Comparison of ENCODE assay signal across 12 mouse cellular contexts in the genomic region with DNA sequence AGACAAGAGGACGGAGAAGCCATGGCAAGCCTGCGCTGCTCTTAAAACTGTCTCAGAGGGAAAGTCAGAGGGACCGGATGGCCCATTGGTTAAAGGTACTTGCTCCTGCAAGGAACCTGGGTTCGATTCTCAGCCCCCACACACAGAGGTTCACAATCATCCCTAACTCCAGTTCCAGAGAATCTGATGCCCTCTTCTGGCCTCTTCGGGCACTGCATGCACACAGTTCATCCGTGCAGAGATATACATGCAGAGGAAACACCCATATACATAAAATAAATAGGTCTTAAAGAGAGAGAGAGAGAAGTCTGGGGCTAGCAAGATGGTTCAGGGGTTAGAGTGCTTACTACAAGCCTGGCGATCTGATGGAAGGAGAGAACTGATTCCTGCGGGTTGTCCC. TPM values are rescaled to one million over a fixed set of nuclear protein-coding genes. Genes with fewer than 3 reads are reported as not detected.
A peak's percentile ranks its signal among the peaks of the same experiment; 100 is the strongest.
DNase-seq lines count a peak whose midpoint lies in the region; ATAC-seq and TF ChIP-seq lines count a peak whose summit lies in the region.
"Had no signal": no experiment of that assay in that cellular context is flagged by ENCODE, and none has a peak within 500 bp of the region (broad histone marks: within the 10 kb centered on the region; RNA-seq: fewer than 3 reads in every experiment).

No protein-coding gene starts in this region.

- H3K4me1 ChIP-seq in embryonic facial prominence, embryonic 13.5 days, result peaks cover 11% of the 10 kb centered on the region
- no peaks in the 10 kb centered on the region for H3K4me1 ChIP-seq in embryonic facial prominence, embryonic 10.5 days
- H3K4me1 ChIP-seq in limb, embryonic 14.5 days (ENCODE audit: control insufficient read depth, insufficient read depth, low read length), result peaks cover 4% of the 10 kb centered on the region; the same call in 1 of the 2 replicates
- H3K4me1 ChIP-seq: midbrain, embryonic 15.5 days had no signal

- H3K27ac ChIP-seq in embryonic facial prominence, embryonic 13.5 days, result peak overlapping the region; percentile 85
- no peak overlapping the region for H3K27ac ChIP-seq in embryonic facial prominence, embryonic 10.5 days (replicated peaks)
- no peak overlapping the region for H3K27ac ChIP-seq in left cerebral cortex, adult 2 months
- peak overlapping the region; percentile 70; the same call in 1 of the 2 replicates for H3K27ac ChIP-seq in limb, embryonic 14.5 days (replicated peaks; ENCODE audit: low read depth, low read length)
- H3K27ac ChIP-seq: midbrain, embryonic 15.5 days had no signal

- TF ChIP-seq POLR2A in limb, embryonic 14.5 days (IDR thresholded peaks at IDR 0.05; ENCODE audit: borderline replicate concordance, extremely low read depth, insufficient read depth, insufficient read length), result no peak

- H3K4me3 ChIP-seq in embryonic facial prominence, embryonic 13.5 days, result no peak overlapping the region
- no peak overlapping the region for H3K4me3 ChIP-seq in embryonic facial prominence, embryonic 10.5 days
- H3K4me3 ChIP-seq in left cerebral cortex, adult 2 months, result no peak overlapping the region
- H3K4me3 ChIP-seq in limb, embryonic 14.5 days (replicated peaks; ENCODE audit: low read length), result no peak overlapping the region
- H3K4me3 ChIP-seq: midbrain, embryonic 15.5 days had no signal

- H3K27me3 ChIP-seq in embryonic facial prominence, embryonic 13.5 days, result no peaks in the 10 kb centered on the region
- H3K27me3 ChIP-seq in embryonic facial prominence, embryonic 10.5 days (replicated peaks; ENCODE audit: low read depth, poor library complexity, severe bottlenecking), result no peaks in the 10 kb centered on the region
- no peaks in the 10 kb centered on the region for H3K27me3 ChIP-seq in limb, embryonic 14.5 days (ENCODE audit: control insufficient read depth, insufficient read depth, low read length)
- H3K27me3 ChIP-seq: midbrain, embryonic 15.5 days had no signal

- no peaks in the 10 kb centered on the region; the same call in 1 of the 2 replicates for H3K9me3 ChIP-seq in embryonic facial prominence, embryonic 13.5 days
- peaks cover 8% of the 10 kb centered on the region; the same call in 1 of the 2 replicates for H3K9me3 ChIP-seq in embryonic facial prominence, embryonic 10.5 days
- peaks cover 8% of the 10 kb centered on the region; the same call in 1 of the 2 replicates for H3K9me3 ChIP-seq in limb, embryonic 14.5 days (ENCODE audit: control insufficient read depth, low read length)
- H3K9me3 ChIP-seq: midbrain, embryonic 15.5 days had no signal

- no peak for DNase-seq in embryonic facial prominence, embryonic 10.5 days (ENCODE audit: low spot score)
- DNase-seq in left cerebral cortex, adult 2 months (ENCODE audit: extremely low spot score in 1 of 2, low spot score in 2 of 2), result no peak
- no peak for DNase-seq in left cerebral cortex, postnatal 36 days (ENCODE audit: low spot score in 2 of 2)
- DNase-seq in R1 (ENCODE audit: low read depth, low spot score), result peak; percentile 57
- no peak for DNase-seq in limb, embryonic 14.5 days (ENCODE audit: low spot score)
- DNase-seq in frontal cortex, postnatal 25 days (ENCODE audit: low spot score in 2 of 2), result no peak
- DNase-seq: gastrocnemius, postnatal 25 days had no signal

- ATAC-seq in embryonic facial prominence, embryonic 13.5 days (ENCODE audit: insufficient number of reproducible peaks, insufficient read depth, low FRiP score, low TSS enrichment, low read depth), result no peak
- ATAC-seq in limb, embryonic 14.5 days (ENCODE audit: low FRiP score, low read depth), result no peak
- no peak for ATAC-seq in CD4-positive, CD25-positive, alpha-beta regulatory T cell, adult 4 months
- ATAC-seq: activated CD4-positive, CD25-positive, alpha-beta regulatory T cell, adult 4 months; inflammation-experienced regulatory T-cells, adult 6 months; midbrain, embryonic 15.5 days had no signal

- no peak overlapping the region for H3K9ac ChIP-seq in embryonic facial prominence, embryonic 13.5 days
- H3K9ac ChIP-seq in limb, embryonic 14.5 days (ENCODE audit: low read depth, low read length, severe bottlenecking), result no peak overlapping the region
- H3K9ac ChIP-seq: midbrain, embryonic 15.5 days had no signal

- WGBS in embryonic facial prominence, embryonic 13.5 days, result 91% methylated on average over 8 of the region's 8 CpGs
- WGBS in embryonic facial prominence, embryonic 10.5 days, result 87% methylated on average over 8 of the region's 8 CpGs
- WGBS in limb, embryonic 14.5 days, result 92% methylated on average over 8 of the region's 8 CpGs

- TF ChIP-seq CTCF in left cerebral cortex, adult 2 months (IDR thresholded peaks at IDR 0.05), result peak; percentile 33

- intact Hi-C loops in left cerebral cortex, adult 2 months (cut with DNase I), result no loop called here
- intact Hi-C loops in left cerebral cortex, postnatal 36 days (cut with DNase I), result no loop called here

- no peak overlapping the region for H3K4me2 ChIP-seq in embryonic facial prominence, embryonic 13.5 days
- H3K4me2 ChIP-seq in limb, embryonic 14.5 days (replicated peaks; ENCODE audit: low read depth, low read length, severe bottlenecking), result no peak overlapping the region
- H3K4me2 ChIP-seq: midbrain, embryonic 15.5 days had no signal

- H3K36me3 ChIP-seq in embryonic facial prominence, embryonic 13.5 days, result peaks cover 7% of the 10 kb centered on the region
- no peaks in the 10 kb centered on the region for H3K36me3 ChIP-seq in embryonic facial prominence, embryonic 10.5 days (replicated peaks)
- no peaks in the 10 kb centered on the region for H3K36me3 ChIP-seq in limb, embryonic 14.5 days (ENCODE audit: control insufficient read depth, insufficient read depth, low read length)
- H3K36me3 ChIP-seq: midbrain, embryonic 15.5 days had no signal

RNA-seq across cellular contexts. Expression of a gene that starts 15.5 kb away (rescaled TPM):
- polyA plus RNA-seq in embryonic facial prominence, embryonic 13.5 days (2015; fragmentation: Nextera tagmentation; extraction: Ambion mirVana), result 7.0 and 7.7 TPM in 2 replicates
- 0.47 and 0.95 TPM in 2 replicates for polyA plus RNA-seq in embryonic facial prominence, embryonic 10.5 days (2016; fragmentation: Nextera tagmentation; extraction: Ambion mirVana)
- total RNA-seq in left cerebral cortex, adult 2 months (2021), result under 1 TPM; 0.21 to 0.61 TPM
- total RNA-seq in left cerebral cortex, postnatal 36 days (2021), result 1 to 10 TPM in 1 of 2 experiments, under 1 TPM in 1; 0.32 to 1.7 TPM
- polyA plus RNA-seq in limb, embryonic 14.5 days (2012; rRNA removed), result 21.0 and 24.8 TPM in 2 replicates
- polyA plus RNA-seq in limb, embryonic 14.5 days (2014; fragmentation: Nextera tagmentation; extraction: Ambion mirVana), result 5.3 TPM in 2 replicates
- under 1 TPM; 0.17 to 0.63 TPM for polyA plus RNA-seq in CD4-positive, CD25-positive, alpha-beta regulatory T cell, adult 4 months (2017; shearing (Covaris generic))

RNA-seq across cellular contexts. Expression of a gene that starts 54.9 kb away (rescaled TPM):
- 3.0 and 3.9 TPM in 2 replicates for polyA plus RNA-seq in embryonic facial prominence, embryonic 13.5 days (2015; fragmentation: Nextera tagmentation; extraction: Ambion mirVana)
- 7.3 and 7.4 TPM in 2 replicates for polyA plus RNA-seq in embryonic facial prominence, embryonic 10.5 days (2016; fragmentation: Nextera tagmentation; extraction: Ambion mirVana)
- 1 to 10 TPM; 5.5 to 6.8 TPM for total RNA-seq in left cerebral cortex, adult 2 months (2021)
- 1 to 10 TPM; 4.4 to 5.8 TPM for total RNA-seq in left cerebral cortex, postnatal 36 days (2021)
- 3.7 and 4.0 TPM in 2 replicates for polyA plus RNA-seq in limb, embryonic 14.5 days (2012; rRNA removed)
- polyA plus RNA-seq in limb, embryonic 14.5 days (2014; fragmentation: Nextera tagmentation; extraction: Ambion mirVana), result 4.0 and 4.1 TPM in 2 replicates
- 1 to 10 TPM in 1 of 2 experiments, under 1 TPM in 1; 0.23 to 1.2 TPM for polyA plus RNA-seq in CD4-positive, CD25-positive, alpha-beta regulatory T cell, adult 4 months (2017; shearing (Covaris generic))

Comparison
In these comparisons a context has a peak if more than half of its experiments do, and no peak if none do; other contexts are left out.
1. H3K27ac ChIP-seq: peak in embryonic facial prominence, embryonic 13.5 days (single experiment) and limb, embryonic 14.5 days (single experiment); none in embryonic facial prominence, embryonic 10.5 days (single experiment) and left cerebral cortex, adult 2 months (single experiment).